Mouse (Mus musculus): ENCODE data around the gene Plxna4. TPM values are rescaled to one million over a fixed set of nuclear protein-coding genes. Genes with fewer than 3 reads are reported as not detected.

The Plxna4 gene
- polyA plus RNA-seq, 1 experiment from 2014 or later = 1.8 TPM

GRCm38 (mm10) chr6:32309147-32309546 lies 278.8 kb downstream of the Plxna4 start:
- Histone ChIP-seq H3K4me1 (replicated peaks; ENCODE audit: control insufficient read depth, insufficient read depth, low read length) (no peaks in the 10 kb centered on the region), H3K4me2 (no peak overlapping the region), H3K9ac (ENCODE audit: low read depth, low read length) (no peak overlapping the region), H3K27ac (ENCODE audit: low read depth, low read length) (no peak overlapping the region), H3K27me3 (replicated peaks; ENCODE audit: control insufficient read depth, insufficient read depth, low read length) (no peaks in the 10 kb centered on the region), H3K4me3 (ENCODE audit: low read depth, low read length) (no peak overlapping the region), H3K9me3 (ENCODE audit: control insufficient read depth, low read length) (no peaks in the 10 kb centered on the region), H3K36me3 (ENCODE audit: control insufficient read depth, insufficient read depth, low read length) (no peaks in the 10 kb centered on the region)
- DNase-seq (ENCODE audit: low spot score) (no peak), ATAC-seq (replicated peaks; ENCODE audit: low FRiP score) (no peak)
- WGBS = 88% methylated on average over 4 of the region's 4 CpGs

GRCm38 (mm10) chr6:32300611-32301010 lies 287.4 kb downstream of the Plxna4 start:
- Histone ChIP-seq H3K9me3 (ENCODE audit: control insufficient read depth, low read length) (no peaks in the 10 kb centered on the region), H3K9ac (ENCODE audit: low read depth, low read length) (no peak overlapping the region), H3K27me3 (replicated peaks; ENCODE audit: control insufficient read depth, insufficient read depth, low read length) (no peaks in the 10 kb centered on the region), H3K27ac (ENCODE audit: low read depth, low read length) (no peak overlapping the region), H3K4me1 (replicated peaks; ENCODE audit: control insufficient read depth, insufficient read depth, low read length) (no peaks in the 10 kb centered on the region), H3K4me3 (ENCODE audit: low read depth, low read length) (no peak overlapping the region), H3K4me2 (no peak overlapping the region), H3K36me3 (ENCODE audit: control insufficient read depth, insufficient read depth, low read length) (no peaks in the 10 kb centered on the region)
- DNase-seq (ENCODE audit: low spot score) (no peak), ATAC-seq (replicated peaks; ENCODE audit: low FRiP score) (no peak)
- 78% methylated on average over 2 of the region's 2 CpGs for WGBS

- Histone ChIP-seq H3K4me3 (ENCODE audit: low read depth, low read length) (no peak overlapping the region), H3K4me2 (no peak overlapping the region), H3K4me1 (replicated peaks; ENCODE audit: control insufficient read depth, insufficient read depth, low read length) (no peaks in the 10 kb centered on the region), H3K9ac (ENCODE audit: low read depth, low read length) (no peak overlapping the region), H3K27ac (ENCODE audit: low read depth, low read length) (no peak overlapping the region), H3K36me3 (ENCODE audit: control insufficient read depth, insufficient read depth, low read length) (no peaks in the 10 kb centered on the region), H3K9me3 (ENCODE audit: control insufficient read depth, low read length) (no peaks in the 10 kb centered on the region), H3K27me3 (replicated peaks; ENCODE audit: control insufficient read depth, insufficient read depth, low read length) (no peaks in the 10 kb centered on the region)
- ATAC-seq (replicated peaks; ENCODE audit: low FRiP score) = no peak
- no peak for DNase-seq (ENCODE audit: low spot score)
Measured at GRCm38 (mm10) chr6:32281457-32281856, 306.5 kb downstream of the Plxna4 start.

GRCm38 (mm10) chr6:32280728-32281127 lies 307.3 kb downstream of the Plxna4 start:
- Histone ChIP-seq H3K27ac (ENCODE audit: low read depth, low read length) (no peak overlapping the region), H3K4me3 (ENCODE audit: low read depth, low read length) (no peak overlapping the region), H3K36me3 (ENCODE audit: control insufficient read depth, insufficient read depth, low read length) (no peaks in the 10 kb centered on the region), H3K9me3 (ENCODE audit: control insufficient read depth, low read length) (no peaks in the 10 kb centered on the region), H3K9ac (ENCODE audit: low read depth, low read length) (no peak overlapping the region), H3K27me3 (replicated peaks; ENCODE audit: control insufficient read depth, insufficient read depth, low read length) (no peaks in the 10 kb centered on the region), H3K4me1 (replicated peaks; ENCODE audit: control insufficient read depth, insufficient read depth, low read length) (no peaks in the 10 kb centered on the region), H3K4me2 (no peak overlapping the region)
- DNase-seq (ENCODE audit: low spot score) (no peak), ATAC-seq (replicated peaks; ENCODE audit: low FRiP score) (no peak)
- WGBS = 63% methylated on average over 2 of the region's 2 CpGs

GRCm38 (mm10) chr6:32271463-32271862 lies 316.5 kb downstream of the Plxna4 start:
- no peak for DNase-seq (ENCODE audit: low spot score)
- no peak for ATAC-seq (replicated peaks; ENCODE audit: low FRiP score)
- no peak overlapping the region for H3K27ac ChIP-seq (ENCODE audit: low read depth, low read length)
- no peaks in the 10 kb centered on the region for H3K9me3 ChIP-seq (ENCODE audit: control insufficient read depth, low read length)
- H3K27me3 ChIP-seq (replicated peaks; ENCODE audit: control insufficient read depth, insufficient read depth, low read length) = no peaks in the 10 kb centered on the region
- no peak overlapping the region for H3K4me2 ChIP-seq
- no peaks in the 10 kb centered on the region for H3K36me3 ChIP-seq (ENCODE audit: control insufficient read depth, insufficient read depth, low read length)
- H3K4me3 ChIP-seq (ENCODE audit: low read depth, low read length) = no peak overlapping the region
- WGBS = 80% methylated on average over 4 of the region's 4 CpGs
- H3K9ac ChIP-seq (ENCODE audit: low read depth, low read length) = no peak overlapping the region
- H3K4me1 ChIP-seq (replicated peaks; ENCODE audit: control insufficient read depth, insufficient read depth, low read length) = no peaks in the 10 kb centered on the region

GRCm38 (mm10) chr6:32266085-32266484 lies 321.9 kb downstream of the Plxna4 start:
- Histone ChIP-seq H3K36me3 (ENCODE audit: control insufficient read depth, insufficient read depth, low read length) (no peaks in the 10 kb centered on the region), H3K27me3 (replicated peaks; ENCODE audit: control insufficient read depth, insufficient read depth, low read length) (no peaks in the 10 kb centered on the region), H3K27ac (ENCODE audit: low read depth, low read length) (no peak overlapping the region), H3K4me2 (no peak overlapping the region), H3K9ac (ENCODE audit: low read depth, low read length) (no peak overlapping the region), H3K4me1 (replicated peaks; ENCODE audit: control insufficient read depth, insufficient read depth, low read length) (no peaks in the 10 kb centered on the region), H3K4me3 (ENCODE audit: low read depth, low read length) (no peak overlapping the region), H3K9me3 (ENCODE audit: control insufficient read depth, low read length) (no peaks in the 10 kb centered on the region)
- WGBS = 79% methylated on average over 7 of the region's 7 CpGs
- DNase-seq (ENCODE audit: low spot score) (no peak), ATAC-seq (replicated peaks; ENCODE audit: low FRiP score) (no peak)

- no peak overlapping the region for H3K27ac ChIP-seq (ENCODE audit: low read depth, low read length)
- ATAC-seq (replicated peaks; ENCODE audit: low FRiP score) (no peak), DNase-seq (ENCODE audit: low spot score) (no peak)
- no peaks in the 10 kb centered on the region for H3K4me1 ChIP-seq (replicated peaks; ENCODE audit: control insufficient read depth, insufficient read depth, low read length)
- H3K36me3 ChIP-seq (ENCODE audit: control insufficient read depth, insufficient read depth, low read length) = no peaks in the 10 kb centered on the region
- H3K9me3 ChIP-seq (ENCODE audit: control insufficient read depth, low read length) = no peaks in the 10 kb centered on the region
- no peak overlapping the region for H3K4me3 ChIP-seq (ENCODE audit: low read depth, low read length)
- H3K27me3 ChIP-seq (replicated peaks; ENCODE audit: control insufficient read depth, insufficient read depth, low read length) = no peaks in the 10 kb centered on the region
- H3K9ac ChIP-seq (ENCODE audit: low read depth, low read length) = no peak overlapping the region
- WGBS = 51% methylated on average over 3 of the region's 3 CpGs
- H3K4me2 ChIP-seq = no peak overlapping the region
Measured at GRCm38 (mm10) chr6:32261339-32261738, 326.7 kb downstream of the Plxna4 start.

GRCm38 (mm10) chr6:32260341-32260740 lies 327.7 kb downstream of the Plxna4 start:
- Histone ChIP-seq H3K36me3 (ENCODE audit: control insufficient read depth, insufficient read depth, low read length) (no peaks in the 10 kb centered on the region), H3K9ac (ENCODE audit: low read depth, low read length) (no peak overlapping the region), H3K4me1 (replicated peaks; ENCODE audit: control insufficient read depth, insufficient read depth, low read length) (no peaks in the 10 kb centered on the region), H3K27ac (ENCODE audit: low read depth, low read length) (no peak overlapping the region), H3K4me2 (no peak overlapping the region), H3K9me3 (ENCODE audit: control insufficient read depth, low read length) (no peaks in the 10 kb centered on the region), H3K4me3 (ENCODE audit: low read depth, low read length) (no peak overlapping the region), H3K27me3 (replicated peaks; ENCODE audit: control insufficient read depth, insufficient read depth, low read length) (no peaks in the 10 kb centered on the region)
- DNase-seq (ENCODE audit: low spot score) (no peak), ATAC-seq (replicated peaks; ENCODE audit: low FRiP score) (no peak)
- 75% methylated on average over 5 of the region's 5 CpGs for WGBS

- 45% methylated on average over 2 of the region's 2 CpGs for WGBS
- no peak for DNase-seq (ENCODE audit: low spot score)
- Histone ChIP-seq H3K4me3 (ENCODE audit: low read depth, low read length) (no peak overlapping the region), H3K9me3 (ENCODE audit: control insufficient read depth, low read length) (no peaks in the 10 kb centered on the region), H3K27ac (ENCODE audit: low read depth, low read length) (no peak overlapping the region), H3K9ac (ENCODE audit: low read depth, low read length) (no peak overlapping the region), H3K27me3 (replicated peaks; ENCODE audit: control insufficient read depth, insufficient read depth, low read length) (no peaks in the 10 kb centered on the region), H3K36me3 (ENCODE audit: control insufficient read depth, insufficient read depth, low read length) (no peaks in the 10 kb centered on the region), H3K4me1 (replicated peaks; ENCODE audit: control insufficient read depth, insufficient read depth, low read length) (no peaks in the 10 kb centered on the region), H3K4me2 (no peak overlapping the region)
- ATAC-seq (replicated peaks; ENCODE audit: low FRiP score) = no peak
Measured at GRCm38 (mm10) chr6:32255191-32255590, 332.8 kb downstream of the Plxna4 start.
